Mouse (Mus musculus) Muller cell, postnatal 12 days (primary cell): ENCODE results near the gene Midn.

Experiments used
- DNase-seq: peaks from one replicate; pipeline ENCODE4 v3.0.0-alpha.2; 2015; ENCODE audit errors: inconsistent ontology term

Gene Midn

GRCm38 (mm10) chr10:80144159-80144558 lies 3.9 kb upstream of the Midn start:
- DNase-seq = no peak

DNA sequence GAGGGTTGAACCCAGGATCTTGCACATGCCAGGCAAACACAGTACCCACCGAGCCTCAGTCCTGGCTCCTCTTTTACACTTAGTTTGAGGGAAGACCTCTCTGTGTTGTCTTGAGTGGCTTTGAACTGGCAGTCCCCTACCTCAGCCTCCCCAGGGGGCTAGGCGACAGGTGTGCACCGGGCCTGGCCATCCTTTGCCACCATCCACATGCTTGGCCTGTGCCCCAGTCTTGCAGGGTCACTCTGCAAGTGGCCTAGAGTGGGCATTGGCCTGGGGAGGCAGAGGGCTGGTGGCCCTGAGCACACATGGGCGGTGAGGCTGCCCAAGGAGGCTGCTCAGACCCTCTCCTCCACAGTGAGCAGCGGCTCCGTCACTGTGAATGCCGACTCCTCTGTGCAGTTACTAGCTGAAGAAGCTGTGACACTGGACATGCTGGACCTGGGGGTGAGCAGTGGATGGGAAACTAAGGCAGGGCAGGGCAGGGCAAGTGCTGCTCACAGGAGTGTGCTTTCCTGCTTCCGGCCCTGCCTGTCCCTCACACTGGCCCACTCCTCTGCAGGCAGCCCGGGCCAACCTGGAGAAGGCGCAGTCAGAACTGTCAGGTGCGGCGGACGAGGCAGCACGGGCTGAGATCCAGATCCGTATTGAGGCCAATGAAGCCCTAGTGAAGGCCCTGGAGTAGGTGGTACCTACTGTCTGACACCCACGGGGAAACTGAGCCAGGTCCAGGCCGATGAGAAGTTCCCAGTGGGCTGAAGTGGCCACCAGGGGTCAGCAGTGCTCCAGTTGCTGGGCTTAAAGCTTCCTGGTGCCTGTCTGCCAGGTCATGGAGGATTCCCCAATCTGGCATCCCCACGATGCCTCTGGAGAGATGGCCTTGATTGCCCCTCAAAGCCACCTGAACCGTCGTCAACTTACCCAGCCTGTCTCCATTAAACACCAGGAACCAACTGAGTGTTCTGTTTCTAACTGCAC lies 2.9 kb upstream of the Midn start:
- peak; percentile 70 for DNase-seq

GRCm38 (mm10) chr10:80145896-80146295 lies 2.2 kb upstream of the Midn start:
- DNase-seq = no peak

GRCm38 (mm10) chr10:80146568-80147011 lies 1.5 kb upstream of the Midn start:
- no peak for DNase-seq

- no peak for DNase-seq
These were observed 840 bp upstream of the Midn start for GRCm38 (mm10) chr10:80147146-80147718.

DNA sequence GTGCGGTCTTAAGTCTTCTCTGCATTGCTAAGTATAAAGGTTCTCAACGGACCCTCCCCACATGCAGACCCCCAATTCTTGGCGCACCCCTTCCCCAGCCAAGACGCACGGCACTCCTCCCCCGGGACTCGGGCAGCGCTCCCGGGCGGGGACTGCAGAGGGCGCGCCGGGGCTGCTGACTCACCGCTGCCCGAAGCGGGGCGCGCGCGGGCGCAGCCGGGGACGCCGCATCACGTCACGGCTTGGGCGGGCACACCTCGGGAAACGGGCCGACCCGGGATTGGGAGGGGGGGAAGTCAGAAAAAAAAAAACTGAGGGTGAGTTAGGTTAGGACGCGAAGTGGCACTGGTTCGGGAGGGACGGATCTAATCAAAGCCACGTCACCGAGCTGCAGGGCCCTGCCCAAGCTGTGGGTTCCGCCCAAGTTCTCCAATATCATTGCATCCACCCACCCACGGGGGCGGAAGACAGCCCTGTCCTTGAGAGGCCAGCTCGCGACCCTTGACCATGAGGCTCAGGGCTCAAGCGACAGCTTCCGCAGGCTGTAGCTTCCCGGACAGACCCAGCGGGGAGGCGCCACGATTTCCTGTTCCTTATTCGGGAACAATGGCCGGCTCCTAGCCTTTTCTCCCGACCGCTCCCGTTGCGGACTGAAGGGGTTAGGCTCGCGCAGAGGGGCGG lies 678 bp downstream of the Midn start:
- DNase-seq = peak; percentile 98

DNA sequence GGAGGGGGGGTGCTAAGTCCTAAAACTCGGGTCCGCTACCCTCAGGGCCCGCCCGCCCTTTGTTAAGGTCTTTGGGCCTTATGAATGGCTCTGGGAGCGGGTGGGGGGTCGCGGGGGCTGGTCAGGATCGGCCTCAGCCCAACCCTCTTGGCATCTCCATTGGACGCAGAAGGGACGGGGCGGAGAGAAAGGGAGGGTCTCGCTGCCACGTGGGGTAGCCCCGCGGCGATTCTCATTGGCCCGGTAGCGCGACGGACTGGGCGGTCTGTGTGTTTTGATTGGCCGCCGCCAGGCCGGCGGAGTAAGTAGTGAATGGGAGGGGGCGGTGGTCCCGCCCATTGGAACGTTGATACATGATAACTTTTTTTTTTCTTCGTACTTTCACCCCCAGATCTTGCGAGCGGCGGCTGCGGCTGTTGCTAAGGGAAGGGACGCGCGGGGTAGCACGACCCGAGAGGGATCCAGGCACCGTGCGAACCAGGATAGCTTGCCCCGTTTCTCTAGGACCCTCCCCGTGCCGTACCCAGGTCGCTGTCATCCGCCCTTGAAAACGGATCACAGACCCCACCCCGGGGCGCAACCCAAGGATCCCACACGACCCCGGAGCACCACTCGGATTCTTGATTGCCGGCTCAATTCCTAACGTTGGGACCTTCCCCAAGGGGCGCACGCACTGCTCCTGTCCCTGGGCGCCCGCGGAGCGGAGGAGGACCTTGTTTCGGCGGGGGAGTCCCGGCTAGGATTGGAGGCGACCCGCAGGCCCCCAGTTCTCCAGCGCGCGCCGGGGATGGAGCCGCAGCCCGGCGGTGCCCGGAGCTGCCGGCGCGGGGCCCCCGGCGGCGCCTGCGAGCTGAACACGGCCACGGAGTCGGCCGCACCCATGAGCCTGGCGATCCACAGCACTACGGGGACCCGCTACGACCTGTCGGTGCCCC lies 1.5 kb downstream of the Midn start:
- DNase-seq = peak; percentile 100

- peak; percentile 79 for DNase-seq
These were observed 2.4 kb downstream of the Midn start for GRCm38 (mm10) chr10:80150226-80151210.

- peak; percentile 74 for DNase-seq
These were observed 3.4 kb downstream of the Midn start for GRCm38 (mm10) chr10:80151211-80152034.

GRCm38 (mm10) chr10:80152071-80152872 lies 4.2 kb downstream of the Midn start:
- DNase-seq = peak; percentile 89

DNA sequence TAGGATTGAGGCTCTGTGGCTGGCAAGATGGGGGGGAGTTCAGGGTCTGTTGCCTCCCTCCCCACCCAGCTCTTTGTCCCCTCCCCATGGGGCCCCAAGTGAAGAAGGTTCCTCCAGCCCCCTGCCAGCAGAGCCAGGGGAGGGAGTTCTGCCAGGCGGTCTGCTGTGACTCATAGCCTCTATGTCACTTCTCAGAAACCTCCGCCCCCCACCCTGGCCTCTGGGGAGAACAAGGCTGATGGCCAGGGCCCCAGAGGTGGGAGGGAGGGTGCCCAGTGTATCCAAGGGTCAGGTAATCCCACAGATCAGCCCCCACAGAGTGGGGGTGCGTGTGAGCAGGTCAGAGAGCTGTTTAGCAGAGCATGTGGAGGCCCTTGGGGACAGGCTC lies 4.8 kb downstream of the Midn start:
- DNase-seq = peak; percentile 92

DNA sequence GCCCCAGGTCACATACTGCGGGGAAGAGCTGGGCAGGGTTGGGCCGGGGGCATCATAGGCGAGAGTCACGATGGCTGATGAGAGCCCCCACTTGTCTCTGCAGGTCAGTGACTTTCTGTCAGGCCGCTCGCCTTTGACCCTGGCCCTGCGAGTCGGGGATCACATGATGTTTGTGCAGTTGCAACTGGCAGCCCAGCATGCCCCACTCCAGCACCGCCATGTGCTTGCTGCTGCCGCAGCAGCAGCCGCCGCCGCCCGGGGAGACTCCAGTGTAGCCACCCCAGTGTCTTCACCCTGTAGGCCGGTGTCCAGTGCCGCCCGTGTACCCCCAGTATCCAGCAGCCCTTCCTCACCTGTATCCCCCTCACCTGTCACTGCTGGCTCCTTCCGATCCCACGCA lies 5.6 kb downstream of the Midn start:
- DNase-seq = no peak

- DNase-seq = no peak
These were observed 6.3 kb downstream of the Midn start for GRCm38 (mm10) chr10:80154384-80154783.

GRCm38 (mm10) chr10:80155277-80155676 lies 7.2 kb downstream of the Midn start:
- DNase-seq = no peak

- no peak for DNase-seq
These were observed 8.1 kb downstream of the Midn start for GRCm38 (mm10) chr10:80156002-80156751.

DNA sequence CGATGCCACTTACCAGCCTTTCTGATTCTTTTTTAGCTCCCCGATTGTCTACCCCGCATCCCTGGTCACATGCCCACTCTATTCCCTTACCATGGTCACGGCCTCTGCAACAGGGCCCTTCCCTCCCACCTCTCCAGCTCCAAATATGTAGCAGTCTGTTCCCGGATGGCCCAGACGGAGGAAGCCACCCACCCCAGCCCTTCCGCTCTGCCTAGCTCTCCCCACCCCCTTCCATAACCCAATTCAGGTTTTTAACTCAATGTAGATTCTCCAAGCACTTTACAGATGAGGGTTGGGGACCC lies 8.6 kb downstream of the Midn start:
- DNase-seq = no peak

GRCm38 (mm10) chr10:80157141-80157929 lies 9.3 kb downstream of the Midn start:
- no peak for DNase-seq
